14 mouse cellular contexts compared by ENCODE assay signal in the genomic region with DNA sequence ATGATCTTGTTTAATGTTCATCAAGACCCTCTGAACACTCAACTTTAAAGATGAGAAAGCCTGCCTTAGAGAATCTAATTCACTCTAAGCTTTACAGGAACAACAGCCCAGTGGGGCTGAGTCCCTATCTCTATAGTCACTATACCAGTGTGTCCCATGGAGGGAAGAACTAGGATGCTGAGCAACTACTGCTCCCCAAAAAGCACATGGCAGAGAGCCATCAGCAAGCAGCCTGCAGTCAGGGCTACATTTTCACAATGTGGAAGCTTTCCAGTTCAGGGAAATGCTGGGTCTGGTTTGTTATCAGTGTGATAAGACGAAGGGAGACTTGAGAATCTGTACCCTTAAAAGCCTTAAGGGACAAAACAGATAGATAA.
DNase-seq lines count a peak whose midpoint lies in the region; ATAC-seq and TF ChIP-seq lines count a peak whose summit lies in the region.
"Had no signal": no experiment of that assay in that cellular context is flagged by ENCODE, and none has a peak within 500 bp of the region (broad histone marks: within the 10 kb centered on the region; RNA-seq: fewer than 3 reads in every experiment).

No protein-coding gene starts in this region.

- H3K9me3 ChIP-seq in heart, embryonic 10.5 days = no peaks in the 10 kb centered on the region
- H3K9me3 ChIP-seq in limb, embryonic 15.5 days = no peaks in the 10 kb centered on the region
- H3K9me3 ChIP-seq in limb, embryonic 10.5 days (replicated peaks) = no peaks in the 10 kb centered on the region
- no peaks in the 10 kb centered on the region for H3K9me3 ChIP-seq in heart, embryonic 15.5 days (replicated peaks)
- no peaks in the 10 kb centered on the region for H3K9me3 ChIP-seq in neural tube, embryonic 15.5 days (replicated peaks)
- H3K9me3 ChIP-seq: embryonic facial prominence, embryonic 12.5 days; hindbrain, embryonic 13.5 days had no signal

- no peak for TF ChIP-seq POLR2A in heart, adult 2 months (IDR thresholded peaks at IDR 0.05; ENCODE audit: insufficient read depth, low read depth, low read length)

- H3K4me1 ChIP-seq in heart, adult 2 months (ENCODE audit: control insufficient read depth, insufficient read depth, low read length) = peaks cover 7% of the 10 kb centered on the region
- H3K4me1 ChIP-seq in heart, embryonic 10.5 days = peaks cover 31% of the 10 kb centered on the region
- peaks cover 24% of the 10 kb centered on the region for H3K4me1 ChIP-seq in limb, embryonic 15.5 days
- H3K4me1 ChIP-seq in limb, embryonic 10.5 days = no peaks in the 10 kb centered on the region
- peaks cover 37% of the 10 kb centered on the region for H3K4me1 ChIP-seq in heart, embryonic 15.5 days (replicated peaks)
- H3K4me1 ChIP-seq in neural tube, embryonic 15.5 days = no peaks in the 10 kb centered on the region; the same call in 1 of the 2 replicates
- H3K4me1 ChIP-seq: embryonic facial prominence, embryonic 12.5 days; hindbrain, embryonic 13.5 days had no signal

- WGBS in heart, adult 2 months = 26% methylated on average over 1 of the region's 1 CpGs
- WGBS in heart, embryonic 10.5 days = 18% methylated on average over 1 of the region's 1 CpGs
- 77% methylated on average over 1 of the region's 1 CpGs for WGBS in limb, embryonic 15.5 days
- 79% methylated on average over 1 of the region's 1 CpGs for WGBS in limb, embryonic 10.5 days
- 25% methylated on average over 1 of the region's 1 CpGs for WGBS in heart, embryonic 15.5 days
- WGBS in neural tube, embryonic 15.5 days = 96% methylated on average over 1 of the region's 1 CpGs

- no peaks in the 10 kb centered on the region for H3K79me2 ChIP-seq in heart, adult 2 months (replicated peaks; ENCODE audit: control insufficient read depth, insufficient read depth, low read length)

- H3K4me2 ChIP-seq in limb, embryonic 15.5 days = no peak overlapping the region
- H3K4me2 ChIP-seq in heart, embryonic 15.5 days = no peak overlapping the region
- no peak overlapping the region for H3K4me2 ChIP-seq in neural tube, embryonic 15.5 days
- H3K4me2 ChIP-seq: embryonic facial prominence, embryonic 12.5 days; hindbrain, embryonic 13.5 days had no signal

- H3K27me3 ChIP-seq in heart, adult 2 months (ENCODE audit: control insufficient read depth, insufficient read depth, low read length) = no peaks in the 10 kb centered on the region
- no peaks in the 10 kb centered on the region for H3K27me3 ChIP-seq in heart, embryonic 10.5 days (ENCODE audit: insufficient read depth, poor library complexity, severe bottlenecking)
- no peaks in the 10 kb centered on the region for H3K27me3 ChIP-seq in limb, embryonic 15.5 days
- H3K27me3 ChIP-seq in limb, embryonic 10.5 days (ENCODE audit: low read depth, poor library complexity, severe bottlenecking) = no peaks in the 10 kb centered on the region
- H3K27me3 ChIP-seq in heart, embryonic 15.5 days = no peaks in the 10 kb centered on the region
- no peaks in the 10 kb centered on the region for H3K27me3 ChIP-seq in neural tube, embryonic 15.5 days (replicated peaks)
- H3K27me3 ChIP-seq: embryonic facial prominence, embryonic 12.5 days; hindbrain, embryonic 13.5 days had no signal

- intact Hi-C loops in heart, adult 2 months (cut with DNase I) = no loop called here

- H3K27ac ChIP-seq in heart, adult 2 months = peak overlapping the region; percentile 83
- no peak overlapping the region; the same call in 1 of the 2 replicates for H3K27ac ChIP-seq in heart, embryonic 10.5 days
- H3K27ac ChIP-seq in limb, embryonic 15.5 days = peak overlapping the region; percentile 82
- H3K27ac ChIP-seq in limb, embryonic 10.5 days = no peak overlapping the region
- H3K27ac ChIP-seq in heart, embryonic 15.5 days = peak overlapping the region; percentile 79
- no peak overlapping the region for H3K27ac ChIP-seq in neural tube, embryonic 15.5 days (replicated peaks)
- H3K27ac ChIP-seq: hindbrain, embryonic 13.5 days had no signal

- TF ChIP-seq CTCF in heart, adult 2 months (IDR thresholded peaks at IDR 0.05) = no peak

- H3K9ac ChIP-seq in heart, adult 2 months (ENCODE audit: low read depth, low read length) = no peak overlapping the region
- no peak overlapping the region for H3K9ac ChIP-seq in limb, embryonic 15.5 days
- H3K9ac ChIP-seq in heart, embryonic 15.5 days = no peak overlapping the region
- no peak overlapping the region for H3K9ac ChIP-seq in neural tube, embryonic 15.5 days (replicated peaks)
- H3K9ac ChIP-seq: embryonic facial prominence, embryonic 12.5 days; hindbrain, embryonic 13.5 days had no signal

- no peak for TF ChIP-seq EP300 in heart, adult 2 months (IDR thresholded peaks at IDR 0.05; ENCODE audit: insufficient read depth, low read depth, low read length)

- no peak for ATAC-seq in limb, embryonic 15.5 days (ENCODE audit: insufficient number of reproducible peaks, low FRiP score, low TSS enrichment, low read depth)
- 0 out of 2 replicates have a peak, but pooled peaks have one; percentile 8 for ATAC-seq in heart, embryonic 15.5 days (replicated peaks; ENCODE audit: insufficient number of reproducible peaks, insufficient read depth, low FRiP score, low read depth)
- ATAC-seq in neural tube, embryonic 15.5 days (ENCODE audit: low FRiP score) = no peak

- H3K36me3 ChIP-seq in heart, adult 2 months (ENCODE audit: control insufficient read depth, insufficient read depth, low read length) = peaks cover 13% of the 10 kb centered on the region
- no peaks in the 10 kb centered on the region for H3K36me3 ChIP-seq in heart, embryonic 10.5 days
- H3K36me3 ChIP-seq in limb, embryonic 15.5 days = no peaks in the 10 kb centered on the region
- H3K36me3 ChIP-seq in limb, embryonic 10.5 days = no peaks in the 10 kb centered on the region
- no peaks in the 10 kb centered on the region for H3K36me3 ChIP-seq in heart, embryonic 15.5 days
- H3K36me3 ChIP-seq in neural tube, embryonic 15.5 days = no peaks in the 10 kb centered on the region
- H3K36me3 ChIP-seq: embryonic facial prominence, embryonic 12.5 days; hindbrain, embryonic 13.5 days had no signal

- no peak overlapping the region for H3K4me3 ChIP-seq in heart, adult 2 months
- H3K4me3 ChIP-seq in heart, embryonic 10.5 days = no peak overlapping the region
- H3K4me3 ChIP-seq in limb, embryonic 15.5 days = no peak overlapping the region
- no peak overlapping the region for H3K4me3 ChIP-seq in limb, embryonic 10.5 days
- H3K4me3 ChIP-seq in heart, embryonic 15.5 days = no peak overlapping the region
- no peak overlapping the region for H3K4me3 ChIP-seq in neural tube, embryonic 15.5 days (replicated peaks)
- H3K4me3 ChIP-seq: embryonic facial prominence, embryonic 12.5 days; hindbrain, embryonic 13.5 days had no signal

- DNase-seq in heart, adult 2 months = no peak
- no peak for DNase-seq in heart, embryonic 10.5 days (ENCODE audit: low spot score)
- DNase-seq in limb, embryonic 10.5 days (ENCODE audit: low spot score) = no peak
- peak; percentile 21 for DNase-seq in NIH3T3 (ENCODE audit: low read depth)
- DNase-seq: cerebellum, adult 9-10 months; kidney, postnatal 25 days; lung, postnatal 4 days; retina, postnatal 1 day; thymus, postnatal 25 days had no signal

Comparison
In these comparisons a context has a peak if more than half of its experiments do, and no peak if none do; other contexts are left out.
1. H3K27ac ChIP-seq: peak in heart, adult 2 months (single experiment), limb, embryonic 15.5 days (single experiment) and heart, embryonic 15.5 days (single experiment); none in heart, embryonic 10.5 days (single experiment), limb, embryonic 10.5 days (single experiment) and neural tube, embryonic 15.5 days (single experiment).